Mouse (Mus musculus) myocyte (in vitro differentiated cells): ENCODE data around the gene Tnfrsf13b.

Experiments
- E2F4 ChIP-seq: IDR thresholded peaks from one replicate; pipeline ENCODE4 v1.6.1; 2011; ENCODE audit warnings: mild to moderate bottlenecking, control low read depth, moderate library complexity; ENCODE audit not compliant: insufficient read depth
- MAX ChIP-seq: IDR thresholded peaks from one replicate; pipeline ENCODE4 v1.6.1; 2011; ENCODE audit warnings: low read depth, mild to moderate bottlenecking, control low read depth
- MYOG ChIP-seq, 3 experiments: IDR thresholded peaks; one replicate each; pipeline ENCODE4 v1.6.1; 2011; ENCODE audit warnings: control low read depth in 2 of 3, low read depth in 2 of 3, mild to moderate bottlenecking in 2 of 3; ENCODE audit not compliant: insufficient read length in 2 of 3, control insufficient read depth in 1 of 3, insufficient read depth in 1 of 3
- POLR2A ChIP-seq: IDR thresholded peaks from one replicate; pipeline ENCODE4 v1.6.1; 2011; ENCODE audit warnings: low read depth, mild to moderate bottlenecking, control low read depth, moderate library complexity; ENCODE audit not compliant: insufficient read length
- POLR2AphosphoS2 ChIP-seq: IDR thresholded peaks from one replicate; pipeline ENCODE4 v1.6.1; 2011; ENCODE audit warnings: low read depth, control low read depth; ENCODE audit not compliant: insufficient read length
- TCF12 ChIP-seq: IDR thresholded peaks from one replicate; pipeline ENCODE4 v1.6.1; 2011; ENCODE audit warnings: mild to moderate bottlenecking, control low read depth; ENCODE audit not compliant: poor library complexity, insufficient read depth, severe bottlenecking
- USF1 ChIP-seq: IDR thresholded peaks from one replicate; pipeline ENCODE4 v1.6.1; 2011; ENCODE audit warnings: low read depth, mild to moderate bottlenecking, control low read depth, moderate library complexity

DNA sequence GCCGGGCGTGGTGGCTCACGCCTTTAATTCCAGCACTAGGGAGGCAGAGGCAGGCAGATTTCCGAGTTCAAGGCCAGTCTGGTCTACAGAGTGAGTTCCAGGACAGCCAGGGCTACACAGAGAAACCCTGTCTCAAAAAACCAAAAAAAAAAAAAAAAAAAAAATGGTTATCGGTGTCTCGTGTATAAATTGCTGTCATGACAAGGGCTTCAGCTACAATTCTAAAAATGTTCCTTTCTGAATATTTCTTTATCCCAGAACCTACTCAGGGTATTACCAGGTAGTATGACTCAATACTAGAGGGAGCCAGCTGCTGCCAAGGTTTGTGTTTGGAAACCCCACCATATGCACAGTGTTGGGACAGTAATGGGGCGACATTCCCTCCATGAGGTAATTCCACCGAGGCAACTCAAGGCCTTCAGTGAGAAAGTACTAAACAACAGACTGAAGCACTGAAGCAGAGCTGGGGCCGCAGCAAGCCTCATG, 4.2 kb upstream of the Tnfrsf13b start:
- no peak for TF ChIP-seq USF1
- no peak for TF ChIP-seq MYOG (IDR thresholded peaks at IDR 0.05; ENCODE audit: control insufficient read depth in 1 of 3, insufficient read depth in 1 of 3, insufficient read length in 2 of 3, low read depth in 2 of 3)
- TF ChIP-seq POLR2A = no peak
- TF ChIP-seq POLR2AphosphoS2 = no peak
- TF ChIP-seq TCF12 = no peak
- TF ChIP-seq MAX = no peak
- TF ChIP-seq E2F4 = no peak
